Mouse (Mus musculus) small intestine, adult 2 months (tissue): ENCODE data around the gene Ifi205.

ENCODE experiments used
- CTCF ChIP-seq: fragments of 200-500 bp; IDR thresholded peaks from 2 replicates; pipeline ENCODE4 v1.5.1; 2012; ENCODE audit warnings: low read depth, mild to moderate bottlenecking, control low read depth, inconsistent platforms, low read length, moderate library complexity, mixed read lengths; ENCODE audit not compliant: insufficient replicate concordance, insufficient read length; ENCODE audit errors: extremely low read depth
- POLR2A ChIP-seq: fragments of 200-500 bp; IDR thresholded peaks from 2 replicates; pipeline ENCODE4 v1.6.1; 2012; ENCODE audit warnings: low read depth, mild to moderate bottlenecking, control low read depth, inconsistent platforms, low read length, moderate library complexity

GRCm38 (mm10) chr1:173973111-173973510 is 58.5 kb downstream of the Ifi205 start:
- TF ChIP-seq CTCF (no peak), POLR2A (no peak)
